Mouse (Mus musculus) liver, embryonic 15.5 days (tissue): Measurements from ENCODE around the gene Dyrk3. TPM values are rescaled to one million over a fixed set of nuclear protein-coding genes. Genes with fewer than 3 reads are reported as not detected.
A peak's percentile ranks its signal among the peaks of the same experiment; 100 is the strongest.

Experiments
- ATAC-seq: fragments of 200-750 bp; cut with Nextera tagmentation; 2 replicates; pipeline ENCODE4 v1.8.0; 2017; ENCODE audit warnings: moderate number of reproducible peaks, mild to moderate bottlenecking, moderate library complexity; ENCODE audit not compliant: insufficient read depth
- H3K27ac ChIP-seq: fragments of 300-500 bp; sonication (generic); replicated peaks from 2 replicates; pipeline ENCODE4 v1.5.1; 2015; ENCODE audit warnings: mild to moderate bottlenecking, inconsistent platforms
- H3K27me3 ChIP-seq: fragments of 300-500 bp; sonication (generic); 2 replicates; pipeline ENCODE4 v1.6.1; 2015; ENCODE audit warnings: mild to moderate bottlenecking, inconsistent platforms
- H3K36me3 ChIP-seq: fragments of 300-500 bp; sonication (generic); replicated peaks from 2 replicates; pipeline ENCODE4 v1.6.1; 2015; ENCODE audit warnings: moderate library complexity, mild to moderate bottlenecking, inconsistent platforms
- H3K4me1 ChIP-seq: fragments of 300-500 bp; sonication (generic); replicated peaks from 2 replicates; pipeline ENCODE4 v1.6.1; 2015; ENCODE audit warnings: inconsistent platforms
- H3K4me2 ChIP-seq: fragments of 300-500 bp; sonication (generic); 2 replicates; pipeline ENCODE4 v1.6.1; 2015; ENCODE audit warnings: moderate library complexity, mild to moderate bottlenecking, inconsistent platforms
- H3K4me3 ChIP-seq: fragments of 300-500 bp; sonication (generic); replicated peaks from 2 replicates; pipeline ENCODE4 v1.5.1; 2015; ENCODE audit warnings: mild to moderate bottlenecking, inconsistent platforms
- H3K9ac ChIP-seq: fragments of 300-500 bp; sonication (generic); 2 replicates; pipeline ENCODE4 v1.6.1; 2015; ENCODE audit warnings: moderate library complexity, mild to moderate bottlenecking, inconsistent platforms
- H3K9me3 ChIP-seq: fragments of 300-500 bp; sonication (generic); replicated peaks from 2 replicates; pipeline ENCODE4 v1.6.1; 2016; ENCODE audit warnings: inconsistent platforms
- WGBS: fragments of 180-500 bp; shearing (Covaris S2); methylation state at CpG from one replicate; pipeline ENCODE4 v1.1.7; 2015; ENCODE audit warnings: mixed read lengths; ENCODE audit not compliant: insufficient replicate concordance; 5-methylcytosine and 5-hydroxymethylcytosine counted together
- polyA plus RNA-seq: library from polyadenylated mRNA; unstranded; fragments of >200 nt; fragmentation: Nextera tagmentation; extraction: Ambion mirVana; gene quantifications from 2 replicates; pipeline ENCODE4 v1.2.1, GENCODE M21; 2015

Gene Dyrk3
- polyA plus RNA-seq, 1 experiment from 2014 or later: 16.6 TPM

- no peak for ATAC-seq
- H3K9me3 ChIP-seq: no peaks in the 10 kb centered on the region
- peaks cover 90% of the 10 kb centered on the region for H3K4me1 ChIP-seq
- no peaks in the 10 kb centered on the region for H3K27me3 ChIP-seq
- H3K4me3 ChIP-seq: no peak overlapping the region
- no peaks in the 10 kb centered on the region for H3K36me3 ChIP-seq
- no peak overlapping the region for H3K9ac ChIP-seq
- H3K4me2 ChIP-seq: peak overlapping the region; percentile 36; the same call in 1 of the 2 replicates
- peak overlapping the region; percentile 80 for H3K27ac ChIP-seq
- WGBS: 33% methylated on average over 5 of the region's 5 CpGs
Measured at GRCm38 (mm10) chr1:131083122-131083521, 55.0 kb downstream of the Dyrk3 start.

- Histone ChIP-seq H3K4me1 (peaks cover 94% of the 10 kb centered on the region), H3K4me2 (no peak overlapping the region), H3K4me3 (no peak overlapping the region), H3K36me3 (no peaks in the 10 kb centered on the region), H3K27ac (no peak overlapping the region), H3K27me3 (no peaks in the 10 kb centered on the region), H3K9ac (no peak overlapping the region), H3K9me3 (no peaks in the 10 kb centered on the region)
- no peak for ATAC-seq
- 74% methylated on average over 1 of the region's 1 CpGs for WGBS
Measured at GRCm38 (mm10) chr1:131080686-131081085, 57.5 kb downstream of the Dyrk3 start.

- H3K36me3 ChIP-seq: no peaks in the 10 kb centered on the region
- ATAC-seq: no peak
- 12% methylated on average over 4 of the region's 4 CpGs for WGBS
- H3K4me3 ChIP-seq: no peak overlapping the region
- H3K4me2 ChIP-seq: no peak overlapping the region
- H3K9me3 ChIP-seq: no peaks in the 10 kb centered on the region
- H3K27me3 ChIP-seq: no peaks in the 10 kb centered on the region
- H3K27ac ChIP-seq: no peak overlapping the region; the same call in 1 of the 2 replicates
- H3K4me1 ChIP-seq: peaks cover 94% of the 10 kb centered on the region
- H3K9ac ChIP-seq: no peak overlapping the region
Measured at GRCm38 (mm10) chr1:131079762-131080161, 58.4 kb downstream of the Dyrk3 start.

GRCm38 (mm10) chr1:131078761-131079330 lies 59.3 kb downstream of the Dyrk3 start:
- Histone ChIP-seq H3K27me3 (no peaks in the 10 kb centered on the region), H3K9me3 (no peaks in the 10 kb centered on the region), H3K4me1 (peaks cover 94% of the 10 kb centered on the region), H3K4me3 (no peak overlapping the region), H3K4me2 (no peak overlapping the region), H3K36me3 (no peaks in the 10 kb centered on the region), H3K27ac (no peak overlapping the region), H3K9ac (no peak overlapping the region)
- 57% methylated on average over 3 of the region's 3 CpGs for WGBS
- ATAC-seq: no peak

Other genes with a start within 250 kb of the Dyrk3 start
- not detected in 2 replicates for gene Il20, start 226.9 kb downstream of the Dyrk3 start, polyA plus RNA-seq
- gene Il19, start 198.2 kb downstream of the Dyrk3 start, polyA plus RNA-seq: not detected in 2 replicates
- not detected in 2 replicates for gene Il10, start 118.5 kb downstream of the Dyrk3 start, polyA plus RNA-seq
- gene Mapkapk2, start 40.5 kb downstream of the Dyrk3 start, polyA plus RNA-seq: 13.0 and 15.7 TPM in 2 replicates
- gene Eif2d, start 14.8 kb upstream of the Dyrk3 start, polyA plus RNA-seq: 26.0 and 28.1 TPM in 2 replicates
- gene Rassf5, start 106.9 kb upstream of the Dyrk3 start, polyA plus RNA-seq: 6.1 and 6.7 TPM in 2 replicates
- gene Ikbke, start 141.3 kb upstream of the Dyrk3 start, polyA plus RNA-seq: 6.6 and 9.7 TPM in 2 replicates